Mouse (Mus musculus) forebrain, embryonic 13.5 days (tissue): Measurements from ENCODE around the gene Syne1. TPM values are rescaled to one million over a fixed set of nuclear protein-coding genes. Genes with fewer than 3 reads are reported as not detected.
A peak's percentile ranks its signal among the peaks of the same experiment; 100 is the strongest.

Experiments
- ATAC-seq: fragments of 200-750 bp; cut with Nextera tagmentation; 2 replicates; pipeline ENCODE4 v1.8.0; 2017
- H3K27ac ChIP-seq: fragments of 300-500 bp; sonication (generic); 2 replicates; pipeline ENCODE4 v1.5.1; 2015; ENCODE audit warnings: inconsistent platforms, mild to moderate bottlenecking, moderate library complexity
- H3K27me3 ChIP-seq: fragments of 300-500 bp; sonication (generic); 2 replicates; pipeline ENCODE4 v1.6.1; 2015; ENCODE audit warnings: mild to moderate bottlenecking, inconsistent platforms
- H3K36me3 ChIP-seq: fragments of 300-500 bp; sonication (generic); 2 replicates; pipeline ENCODE4 v1.6.1; 2015; ENCODE audit warnings: mild to moderate bottlenecking, inconsistent platforms; ENCODE audit not compliant: poor library complexity, severe bottlenecking
- H3K4me1 ChIP-seq: fragments of 300-500 bp; sonication (generic); 2 replicates; pipeline ENCODE4 v1.6.1; 2015; ENCODE audit warnings: inconsistent platforms
- H3K4me2 ChIP-seq: fragments of 300-500 bp; sonication (generic); 2 replicates; pipeline ENCODE4 v1.6.1; 2015; ENCODE audit warnings: inconsistent platforms, mild to moderate bottlenecking, moderate library complexity
- H3K4me3 ChIP-seq: fragments of 300-500 bp; sonication (generic); 2 replicates; pipeline ENCODE4 v1.5.1; 2015; ENCODE audit warnings: mild to moderate bottlenecking, inconsistent platforms
- H3K9ac ChIP-seq: fragments of 300-500 bp; sonication (generic); 2 replicates; pipeline ENCODE4 v1.6.1; 2015; ENCODE audit warnings: mild to moderate bottlenecking, inconsistent platforms
- H3K9me3 ChIP-seq: fragments of 300-500 bp; sonication (generic); replicated peaks from 2 replicates; pipeline ENCODE4 v1.6.1; 2016; ENCODE audit warnings: inconsistent platforms
- WGBS: fragments of 180-500 bp; shearing (Covaris S2); methylation state at CpG from one replicate; pipeline ENCODE4 v1.1.7; 2015; 5-methylcytosine and 5-hydroxymethylcytosine counted together
- polyA plus RNA-seq: library from polyadenylated mRNA; unstranded; fragments of >200 nt; fragmentation: Nextera tagmentation; extraction: Ambion mirVana; gene quantifications from 2 replicates; pipeline ENCODE4 v1.2.1, GENCODE M21; 2015

The Syne1 gene
- polyA plus RNA-seq, 1 experiment from 2014 or later, result 2.4 TPM

GRCm38 (mm10) chr10:5480097-5480496, 71.2 kb downstream of the Syne1 start:
- no peak overlapping the region for H3K4me2 ChIP-seq
- no peaks in the 10 kb centered on the region for H3K9me3 ChIP-seq
- no peaks in the 10 kb centered on the region for H3K36me3 ChIP-seq
- ATAC-seq, result peak; percentile 51; the same call in 1 of the 2 replicates
- no peaks in the 10 kb centered on the region for H3K4me1 ChIP-seq
- H3K9ac ChIP-seq, result no peak overlapping the region
- H3K27me3 ChIP-seq, result no peaks in the 10 kb centered on the region
- 62% methylated on average over 6 of the region's 6 CpGs for WGBS
- no peak overlapping the region for H3K4me3 ChIP-seq
- no peak overlapping the region for H3K27ac ChIP-seq

GRCm38 (mm10) chr10:5468638-5469037, 82.6 kb downstream of the Syne1 start:
- no peak overlapping the region for H3K9ac ChIP-seq
- ATAC-seq, result no peak
- WGBS, result 93% methylated on average over 2 of the region's 2 CpGs

GRCm38 (mm10) chr10:5453830-5454229, 97.5 kb downstream of the Syne1 start:
- Histone ChIP-seq H3K9me3 (no peaks in the 10 kb centered on the region), H3K27ac (no peak overlapping the region), H3K9ac (no peak overlapping the region), H3K4me3 (no peak overlapping the region), H3K36me3 (no peaks in the 10 kb centered on the region), H3K4me1 (no peaks in the 10 kb centered on the region), H3K4me2 (no peak overlapping the region), H3K27me3 (no peaks in the 10 kb centered on the region)
- ATAC-seq, result no peak

More at GRCm38 (mm10) chr10:5468638-5469037, 82.6 kb downstream of the Syne1 start:
- H3K36me3 ChIP-seq, result no peaks in the 10 kb centered on the region
- no peak overlapping the region for H3K27ac ChIP-seq
- H3K4me2 ChIP-seq, result no peak overlapping the region
- no peak overlapping the region for H3K4me3 ChIP-seq
- H3K9me3 ChIP-seq, result no peaks in the 10 kb centered on the region
- no peaks in the 10 kb centered on the region for H3K27me3 ChIP-seq
- H3K4me1 ChIP-seq, result no peaks in the 10 kb centered on the region

- Histone ChIP-seq H3K4me3 (no peak overlapping the region), H3K9ac (no peak overlapping the region), H3K36me3 (no peaks in the 10 kb centered on the region), H3K4me2 (no peak overlapping the region), H3K9me3 (no peaks in the 10 kb centered on the region), H3K27ac (no peak overlapping the region), H3K27me3 (no peaks in the 10 kb centered on the region), H3K4me1 (no peaks in the 10 kb centered on the region)
- ATAC-seq, result no peak
- 97% methylated on average over 2 of the region's 2 CpGs for WGBS
Measured at GRCm38 (mm10) chr10:5449944-5450343, 101.3 kb downstream of the Syne1 start.

- Histone ChIP-seq H3K27me3 (no peaks in the 10 kb centered on the region), H3K4me1 (no peaks in the 10 kb centered on the region), H3K27ac (no peak overlapping the region), H3K36me3 (no peaks in the 10 kb centered on the region), H3K4me3 (no peak overlapping the region), H3K4me2 (no peak overlapping the region), H3K9ac (no peak overlapping the region), H3K9me3 (no peaks in the 10 kb centered on the region)
- no peak for ATAC-seq
- 76% methylated on average over 4 of the region's 4 CpGs for WGBS
Measured at GRCm38 (mm10) chr10:5447950-5448716, 103.1 kb downstream of the Syne1 start.

- Histone ChIP-seq H3K27ac (no peak overlapping the region), H3K4me3 (no peak overlapping the region), H3K4me1 (no peaks in the 10 kb centered on the region), H3K27me3 (no peaks in the 10 kb centered on the region), H3K9me3 (no peaks in the 10 kb centered on the region), H3K4me2 (no peak overlapping the region), H3K9ac (no peak overlapping the region), H3K36me3 (no peaks in the 10 kb centered on the region)
- no peak for ATAC-seq
- 82% methylated on average over 3 of the region's 3 CpGs for WGBS
Measured at GRCm38 (mm10) chr10:5445313-5445712, 106.0 kb downstream of the Syne1 start.

GRCm38 (mm10) chr10:5443020-5443419, 108.3 kb downstream of the Syne1 start:
- 96% methylated on average over 2 of the region's 2 CpGs for WGBS

GRCm38 (mm10) chr10:5439802-5440350, 111.4 kb downstream of the Syne1 start:
- H3K36me3 ChIP-seq, result no peaks in the 10 kb centered on the region
- 0 out of 2 replicates have a peak, but pooled peaks have one; percentile 21 for ATAC-seq
- no peak overlapping the region for H3K4me2 ChIP-seq
- 29% methylated on average over 2 of the region's 2 CpGs for WGBS
- no peaks in the 10 kb centered on the region for H3K27me3 ChIP-seq
- no peaks in the 10 kb centered on the region for H3K4me1 ChIP-seq
- no peak overlapping the region for H3K4me3 ChIP-seq
- H3K9ac ChIP-seq, result no peak overlapping the region
- no peaks in the 10 kb centered on the region for H3K9me3 ChIP-seq
- H3K27ac ChIP-seq, result no peak overlapping the region

More at GRCm38 (mm10) chr10:5443020-5443419, 108.3 kb downstream of the Syne1 start:
- H3K27me3 ChIP-seq, result no peaks in the 10 kb centered on the region
- H3K4me2 ChIP-seq, result no peak overlapping the region
- no peaks in the 10 kb centered on the region for H3K9me3 ChIP-seq
- no peak overlapping the region for H3K27ac ChIP-seq
- no peaks in the 10 kb centered on the region for H3K36me3 ChIP-seq
- H3K4me3 ChIP-seq, result no peak overlapping the region
- no peak overlapping the region for H3K9ac ChIP-seq
- H3K4me1 ChIP-seq, result no peaks in the 10 kb centered on the region
- ATAC-seq, result no peak

GRCm38 (mm10) chr10:5437766-5438165, 113.5 kb downstream of the Syne1 start:
- ATAC-seq, result no peak
- H3K27me3 ChIP-seq, result no peaks in the 10 kb centered on the region
- H3K36me3 ChIP-seq, result no peaks in the 10 kb centered on the region
- no peak overlapping the region for H3K4me3 ChIP-seq
- H3K4me2 ChIP-seq, result no peak overlapping the region
- no peak overlapping the region for H3K9ac ChIP-seq
- no peaks in the 10 kb centered on the region for H3K4me1 ChIP-seq
- H3K27ac ChIP-seq, result no peak overlapping the region
- no peaks in the 10 kb centered on the region for H3K9me3 ChIP-seq
- 86% methylated on average over 2 of the region's 2 CpGs for WGBS

GRCm38 (mm10) chr10:5423984-5424383, 127.3 kb downstream of the Syne1 start:
- Histone ChIP-seq H3K36me3 (no peaks in the 10 kb centered on the region), H3K27me3 (no peaks in the 10 kb centered on the region), H3K27ac (no peak overlapping the region), H3K9me3 (no peaks in the 10 kb centered on the region), H3K9ac (no peak overlapping the region), H3K4me1 (no peaks in the 10 kb centered on the region), H3K4me2 (no peak overlapping the region), H3K4me3 (no peak overlapping the region)
- no peak for ATAC-seq
- 63% methylated on average over 4 of the region's 4 CpGs for WGBS

GRCm38 (mm10) chr10:5415730-5416129, 135.6 kb downstream of the Syne1 start:
- Histone ChIP-seq H3K27me3 (no peaks in the 10 kb centered on the region), H3K9ac (no peak overlapping the region), H3K4me2 (no peak overlapping the region), H3K36me3 (no peaks in the 10 kb centered on the region), H3K4me3 (no peak overlapping the region), H3K27ac (no peak overlapping the region), H3K9me3 (no peaks in the 10 kb centered on the region), H3K4me1 (no peaks in the 10 kb centered on the region)
- 88% methylated on average over 3 of the region's 3 CpGs for WGBS
- ATAC-seq, result no peak

GRCm38 (mm10) chr10:5384131-5384776, 167.0 kb downstream of the Syne1 start:
- no peak overlapping the region for H3K9ac ChIP-seq
- H3K4me1 ChIP-seq, result no peaks in the 10 kb centered on the region
- H3K4me3 ChIP-seq, result no peak overlapping the region
- H3K27ac ChIP-seq, result no peak overlapping the region
- no peaks in the 10 kb centered on the region for H3K9me3 ChIP-seq
- WGBS, result 88% methylated on average over 6 of the region's 6 CpGs
- no peak for ATAC-seq
- no peaks in the 10 kb centered on the region for H3K36me3 ChIP-seq
- no peak overlapping the region for H3K4me2 ChIP-seq
- no peaks in the 10 kb centered on the region for H3K27me3 ChIP-seq
